Mouse (Mus musculus) G1E (cell line): ENCODE data around the gene Slc26a9.

Experiments used
- CTCF ChIP-seq: IDR thresholded peaks from 2 replicates; pipeline ENCODE4 v1.5.1; 2012; ENCODE audit warnings: low read depth, low read length, inconsistent platforms, mixed read lengths
- POLR2AphosphoS5 ChIP-seq: IDR thresholded peaks from 2 replicates; pipeline ENCODE4 v1.6.1; 2012; ENCODE audit warnings: low read depth, low read length, inconsistent platforms; ENCODE audit not compliant: insufficient replicate concordance

DNA sequence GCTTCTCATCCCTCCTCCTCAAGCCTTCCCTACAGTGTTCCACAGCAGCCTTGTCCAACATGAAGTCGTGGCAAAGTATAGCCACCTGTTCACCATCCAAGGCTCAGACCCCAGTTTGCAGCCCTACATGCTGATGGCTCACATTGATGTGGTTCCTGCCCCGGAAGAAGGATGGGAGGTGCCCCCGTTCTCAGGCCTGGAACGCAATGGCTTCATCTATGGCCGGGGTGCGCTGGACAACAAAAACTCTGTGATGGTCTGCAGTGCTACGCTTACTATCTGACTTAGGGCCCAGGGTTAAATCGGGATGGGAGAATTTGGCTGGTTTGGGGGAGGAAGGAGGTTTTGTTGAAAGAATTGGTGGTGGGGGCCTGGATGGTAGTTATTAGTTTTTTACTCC, 57.2 kb downstream of the Slc26a9 start:
- TF ChIP-seq POLR2AphosphoS5 (no peak), CTCF (no peak)
